Mouse (Mus musculus) left cerebral cortex, postnatal 10 days (tissue): ENCODE measurements around the gene Ccdc152. TPM values are rescaled to one million over a fixed set of nuclear protein-coding genes. Genes with fewer than 3 reads are reported as not detected.

Experiments
- DNase-seq, 2 experiments: peaks; one replicate each; pipeline ENCODE4 v3.0.0; 2021 to 2022; ENCODE audit warnings: low spot score in 2 of 2, mixed read lengths in 1 of 2; ENCODE audit errors: extremely low spot score in 1 of 2
- intact Hi-C: fragments of 180-260 bp; cut with DNase I; formaldehyde crosslinking; loops from one replicate; pipeline ENCODE4 v1.15.1; 2025
- total RNA-seq, 2 experiments: library from RNA; stranded (reverse); gene quantifications; 2 replicates each; pipeline ENCODE4 v1.2.3; 2021

Ccdc152 gene
- total RNA-seq, 2 experiments from 2014 or later = not detected

GRCm38 (mm10) chr15:3237963-3238362 lies 65.4 kb downstream of the Ccdc152 start:
- intact Hi-C loops = no loop called here
- DNase-seq = no peak

- intact Hi-C loops = no loop called here
Measured at GRCm38 (mm10) chr15:3236338-3236737, 67.0 kb downstream of the Ccdc152 start.

GRCm38 (mm10) chr15:3233837-3234551 lies 69.3 kb downstream of the Ccdc152 start:
- intact Hi-C loops = no loop called here
- DNase-seq = no peak

More at GRCm38 (mm10) chr15:3236338-3236737, 67.0 kb downstream of the Ccdc152 start:
- no peak for DNase-seq

- intact Hi-C loops = no loop called here
- DNase-seq = peak; percentile 19 to 77
Measured at GRCm38 (mm10) chr15:3232168-3232835, 71.0 kb downstream of the Ccdc152 start.

GRCm38 (mm10) chr15:3231004-3231403 lies 72.3 kb downstream of the Ccdc152 start:
- intact Hi-C loops = no loop called here
- no peak for DNase-seq

Other genes starting within 250 kb of the Ccdc152 start
- 100 to 1,000 TPM; 200 to 275 TPM for gene Selenop, start 35.0 kb downstream of the Ccdc152 start, total RNA-seq